Mouse (Mus musculus): ENCODE data around the gene Ddx39b.
"Not testable (repeated sequence)": the region's sequence is repeated elsewhere in the genome, so short reads cannot be mapped to it uniquely, and the experiment has no call there.

Gene Ddx39b

GRCm38 (mm10) chr17:35261651-35262050, 20.1 kb downstream of the Ddx39b start:
- no peak for DNase-seq (ENCODE audit: low spot score in 2 of 2)

DNA sequence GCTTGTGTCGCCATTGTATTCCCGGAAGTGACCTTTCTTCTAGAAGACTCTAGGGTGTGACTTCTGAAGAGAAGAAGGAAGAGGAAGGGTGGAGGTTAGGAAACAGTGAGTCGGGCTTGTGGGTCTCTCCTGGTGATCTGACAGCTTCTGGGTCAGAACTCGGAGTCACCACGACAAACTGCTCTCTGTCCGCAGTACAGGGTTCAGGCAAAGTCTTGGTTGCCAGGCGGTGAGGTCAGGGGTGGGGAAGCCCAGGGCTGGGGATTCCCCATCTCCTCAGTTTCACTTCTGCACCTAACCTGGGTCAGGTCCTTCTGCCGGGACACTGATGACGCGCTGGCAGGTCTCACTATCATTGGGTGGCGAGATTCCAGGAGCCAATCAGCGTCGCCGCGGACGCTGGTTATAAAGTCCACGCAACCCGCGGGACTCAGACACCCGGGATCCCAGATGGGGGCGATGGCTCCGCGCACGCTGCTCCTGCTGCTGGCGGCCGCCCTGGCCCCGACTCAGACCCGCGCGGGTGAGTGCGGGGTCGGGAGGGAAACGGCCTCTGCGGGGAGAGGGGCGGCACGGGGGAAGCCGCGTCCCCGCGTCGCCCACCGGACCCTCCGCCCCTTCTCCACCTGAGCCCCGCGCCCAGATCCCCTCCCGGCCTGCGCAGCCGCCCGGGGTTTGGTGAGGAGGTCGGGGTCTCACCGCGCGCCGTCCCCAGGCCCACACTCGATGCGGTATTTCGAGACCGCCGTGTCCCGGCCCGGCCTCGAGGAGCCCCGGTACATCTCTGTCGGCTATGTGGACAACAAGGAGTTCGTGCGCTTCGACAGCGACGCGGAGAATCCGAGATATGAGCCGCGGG, 21.3 kb downstream of the Ddx39b start, which contains the start of gene H2-D1:
Gene H2-D1 (plus strand): TSS at position 67 of the 859 bp plus-strand sequence.
- DNase-seq (ENCODE audit: low spot score in 2 of 2) = peak; percentile 83 to 92

DNA sequence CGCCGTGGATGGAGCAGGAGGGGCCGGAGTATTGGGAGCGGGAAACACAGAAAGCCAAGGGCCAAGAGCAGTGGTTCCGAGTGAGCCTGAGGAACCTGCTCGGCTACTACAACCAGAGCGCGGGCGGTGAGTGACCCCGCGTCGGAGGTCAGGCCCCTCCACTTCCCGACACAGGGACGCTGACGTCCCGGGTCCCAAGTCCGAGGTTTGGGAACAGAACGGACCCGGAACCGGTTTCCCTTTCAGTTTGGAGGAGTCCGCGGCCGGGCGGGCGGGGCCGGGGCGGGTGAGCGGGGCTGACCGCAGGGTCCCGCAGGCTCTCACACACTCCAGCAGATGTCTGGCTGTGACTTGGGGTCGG, 22.0 kb downstream of the Ddx39b start:
- no peak for DNase-seq (ENCODE audit: low spot score in 2 of 2)

DNA sequence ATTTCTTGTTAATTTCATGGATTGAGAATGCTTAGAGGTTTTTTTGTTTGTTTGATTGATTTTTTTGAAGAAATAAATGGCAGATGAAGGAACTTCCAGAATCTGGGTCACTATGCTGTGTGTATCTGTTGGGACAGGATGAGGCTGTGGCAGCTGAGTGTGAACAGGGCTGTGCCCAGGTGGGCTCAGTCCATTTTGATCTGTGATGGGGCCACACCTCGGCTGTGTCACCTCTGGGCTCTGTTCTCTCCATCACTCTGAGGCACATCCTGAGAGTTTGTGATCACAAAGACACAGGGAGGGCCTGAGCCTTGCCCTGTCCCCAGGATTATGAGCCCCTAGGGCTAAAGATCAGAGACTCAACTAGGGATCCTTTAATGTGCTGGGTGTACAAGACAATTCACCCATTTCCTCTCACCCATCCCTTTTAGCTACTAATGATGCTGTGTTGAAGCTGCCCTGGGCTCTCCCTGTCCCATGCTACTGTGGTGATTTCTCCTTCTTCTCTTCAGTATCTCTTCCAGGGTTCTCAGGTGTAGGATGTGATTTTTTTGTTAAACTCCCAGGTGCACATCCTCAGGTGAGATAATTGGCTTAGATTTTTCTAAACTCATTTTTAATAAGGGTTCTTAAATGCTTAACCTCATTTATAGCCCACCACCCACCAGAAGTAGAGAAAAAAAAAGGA, 26.0 kb downstream of the Ddx39b start:
- DNase-seq (ENCODE audit: low spot score in 2 of 2) = no peak

DNA sequence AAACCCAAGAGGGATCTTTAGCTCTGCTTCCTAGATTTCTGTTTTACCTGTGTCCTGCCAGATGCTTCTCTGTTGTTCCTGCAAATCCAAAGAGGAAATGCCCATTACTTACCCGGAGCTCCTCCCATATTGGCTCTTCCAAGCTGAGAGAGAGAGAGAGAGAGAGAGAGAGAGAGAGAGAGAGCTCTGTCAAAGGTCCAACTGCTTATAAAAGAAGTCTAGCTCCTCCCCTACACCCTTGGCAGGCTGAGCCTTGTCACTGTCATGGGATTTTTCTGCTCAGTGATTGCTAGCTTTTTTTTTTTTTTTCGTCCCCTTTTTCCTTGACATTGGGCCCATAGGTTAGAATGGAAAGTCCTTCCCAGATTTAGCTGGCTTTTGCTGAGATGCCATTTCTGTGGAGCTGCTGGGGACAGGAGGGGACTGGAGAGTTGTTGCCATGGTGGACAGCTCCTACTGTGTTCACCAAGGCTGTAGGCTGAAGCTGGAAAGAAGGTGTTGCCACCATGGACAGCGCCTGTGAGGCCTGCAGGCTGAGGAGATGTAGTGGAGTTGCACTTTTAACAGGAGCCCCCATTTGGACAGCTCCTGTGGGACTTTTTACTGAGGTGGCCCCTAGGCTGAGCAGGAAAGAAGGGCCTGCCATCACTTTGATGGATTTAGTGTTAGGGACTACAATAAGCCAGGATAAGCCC, 28.3 kb downstream of the Ddx39b start:
- no peak for DNase-seq (ENCODE audit: low spot score in 2 of 2)

DNA sequence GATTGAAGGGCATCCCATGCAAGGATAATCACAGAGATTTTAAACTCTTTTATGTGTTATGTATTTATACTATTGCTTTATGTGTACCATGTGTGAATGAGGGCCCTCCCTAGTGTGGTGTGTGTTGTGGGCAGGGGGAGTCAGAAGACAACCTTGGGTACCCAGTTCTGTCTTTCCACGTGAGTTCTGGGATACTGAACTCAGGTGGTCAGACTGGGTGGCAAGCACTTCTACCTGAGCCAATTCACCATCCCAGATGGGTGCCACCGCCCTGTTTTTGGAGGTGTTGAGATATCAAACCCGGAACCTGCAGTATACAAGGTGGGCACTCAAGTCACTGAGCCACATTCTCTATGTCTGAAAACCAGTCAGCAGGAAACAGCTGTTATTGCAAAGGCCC, 30.7 kb downstream of the Ddx39b start:
- no peak for DNase-seq (ENCODE audit: low spot score in 2 of 2)

DNA sequence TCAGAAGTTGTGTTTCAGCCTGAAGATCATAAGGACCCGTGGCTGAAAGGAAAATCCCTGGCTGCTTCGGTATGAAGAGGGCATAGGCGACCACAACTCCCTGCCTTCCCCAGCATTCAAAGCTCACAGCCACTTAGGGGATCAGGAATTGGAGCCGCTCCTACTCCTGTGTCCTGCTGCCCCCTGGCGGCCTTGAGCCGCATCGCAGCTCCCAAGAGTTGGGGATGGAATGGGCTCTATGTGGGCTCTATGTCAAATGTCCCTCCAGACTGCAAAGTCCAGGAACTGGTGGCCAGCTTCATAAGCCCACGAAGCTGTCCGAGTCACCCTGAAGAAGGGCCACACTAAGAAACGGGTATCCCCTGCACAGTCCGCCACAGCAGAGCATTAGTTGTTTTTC, 33.2 kb downstream of the Ddx39b start:
- peak in 1 of 2 experiments; percentile 85 for DNase-seq (ENCODE audit: low spot score in 2 of 2)

DNA sequence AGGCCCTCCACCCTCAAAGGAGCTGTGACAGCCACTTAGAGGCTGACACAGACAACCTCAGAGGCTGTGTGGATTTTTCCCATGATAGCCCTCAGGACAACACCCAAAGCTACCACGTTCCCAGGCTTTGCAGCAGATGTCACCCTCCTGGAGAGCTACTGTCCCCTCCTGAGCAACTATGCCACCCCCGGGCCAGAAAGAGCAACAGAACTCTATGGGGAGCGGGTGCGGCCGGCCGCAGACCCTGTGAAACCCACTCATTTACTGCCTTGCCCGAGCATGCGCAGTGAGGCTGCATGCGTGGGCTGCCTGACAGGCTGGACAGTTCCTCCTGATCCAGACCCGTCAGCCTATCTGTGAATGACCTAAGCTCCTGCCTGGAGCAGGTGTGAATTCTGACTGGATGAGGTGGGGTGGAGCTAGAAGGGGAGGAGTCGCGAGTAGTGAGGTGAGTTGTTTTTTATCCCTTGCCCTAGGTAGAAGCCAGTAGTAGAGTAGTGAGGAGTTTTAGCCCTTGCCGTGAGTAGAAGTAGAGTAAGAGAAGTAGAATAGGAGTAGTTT, 34.8 kb downstream of the Ddx39b start:
- no peak for DNase-seq (ENCODE audit: low spot score in 2 of 2)

DNA sequence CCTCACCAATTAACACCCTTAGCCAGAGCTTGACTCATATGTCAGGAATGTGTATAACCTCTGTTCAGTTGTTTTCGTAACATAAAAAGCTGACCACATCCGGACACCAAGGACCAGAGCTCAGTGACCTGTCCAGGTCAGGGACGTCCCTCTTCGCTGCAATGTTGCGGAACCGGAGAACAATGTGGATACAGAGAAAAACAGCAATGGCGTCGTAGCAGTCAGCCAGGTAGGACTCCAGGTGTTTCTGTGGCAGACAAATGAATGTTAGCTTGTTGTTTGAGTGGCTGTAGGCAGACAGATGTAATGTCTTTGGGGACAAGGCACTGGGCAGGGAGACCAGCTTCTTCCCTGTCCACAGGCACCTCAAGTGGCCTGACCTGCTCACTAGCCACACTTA, 36.5 kb downstream of the Ddx39b start:
- no peak for DNase-seq (ENCODE audit: low spot score in 2 of 2)

- no peak for DNase-seq (ENCODE audit: low spot score in 2 of 2)
Observed at GRCm38 (mm10) chr17:35278957-35279688, 37.6 kb downstream of the Ddx39b start.

DNA sequence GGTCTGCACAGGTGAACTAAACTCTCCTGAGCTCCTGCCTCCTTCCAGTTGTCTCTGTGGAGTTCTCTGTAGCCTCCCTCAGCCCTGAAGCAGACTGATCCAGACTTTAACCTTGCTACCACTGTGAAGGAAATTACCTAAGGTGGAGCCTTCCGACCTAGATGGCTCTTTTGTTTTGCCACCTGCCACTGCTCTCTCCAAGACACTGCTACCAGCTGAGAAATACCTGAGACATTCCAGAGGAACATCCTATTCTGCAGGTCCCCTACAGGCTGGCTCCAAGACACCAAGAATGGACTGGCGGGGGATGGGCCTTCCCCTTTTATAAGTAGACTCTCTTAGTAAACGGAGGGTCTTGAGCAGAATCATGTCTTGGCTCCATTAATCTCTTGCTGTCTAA, 38.7 kb downstream of the Ddx39b start:
- no peak for DNase-seq (ENCODE audit: low spot score in 2 of 2)

DNA sequence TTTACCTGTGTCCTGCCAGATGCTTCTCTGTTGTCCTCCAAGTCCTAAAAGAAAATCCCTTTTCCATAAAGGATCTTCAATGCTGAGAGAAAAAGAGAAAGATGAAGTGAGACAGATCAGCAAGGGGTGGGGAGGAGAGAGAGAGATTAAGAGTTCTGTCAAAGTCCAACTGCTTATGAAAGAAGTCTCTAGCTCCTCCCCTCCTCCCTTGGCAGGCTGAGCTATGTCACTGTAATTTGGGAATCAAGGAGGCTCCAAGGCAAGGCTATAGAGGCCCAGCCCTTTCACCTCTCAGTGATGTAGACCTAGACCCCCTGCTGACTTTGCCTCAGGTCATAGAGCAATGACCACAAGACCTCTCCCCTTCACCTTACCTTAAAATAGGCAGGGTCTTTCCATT, 43.9 kb downstream of the Ddx39b start:
- no peak for DNase-seq (ENCODE audit: low spot score in 2 of 2)

- DNase-seq (ENCODE audit: low spot score in 2 of 2) = peak; percentile 20 to 59
Observed at GRCm38 (mm10) chr17:35295796-35296195, 54.2 kb downstream of the Ddx39b start.

DNA sequence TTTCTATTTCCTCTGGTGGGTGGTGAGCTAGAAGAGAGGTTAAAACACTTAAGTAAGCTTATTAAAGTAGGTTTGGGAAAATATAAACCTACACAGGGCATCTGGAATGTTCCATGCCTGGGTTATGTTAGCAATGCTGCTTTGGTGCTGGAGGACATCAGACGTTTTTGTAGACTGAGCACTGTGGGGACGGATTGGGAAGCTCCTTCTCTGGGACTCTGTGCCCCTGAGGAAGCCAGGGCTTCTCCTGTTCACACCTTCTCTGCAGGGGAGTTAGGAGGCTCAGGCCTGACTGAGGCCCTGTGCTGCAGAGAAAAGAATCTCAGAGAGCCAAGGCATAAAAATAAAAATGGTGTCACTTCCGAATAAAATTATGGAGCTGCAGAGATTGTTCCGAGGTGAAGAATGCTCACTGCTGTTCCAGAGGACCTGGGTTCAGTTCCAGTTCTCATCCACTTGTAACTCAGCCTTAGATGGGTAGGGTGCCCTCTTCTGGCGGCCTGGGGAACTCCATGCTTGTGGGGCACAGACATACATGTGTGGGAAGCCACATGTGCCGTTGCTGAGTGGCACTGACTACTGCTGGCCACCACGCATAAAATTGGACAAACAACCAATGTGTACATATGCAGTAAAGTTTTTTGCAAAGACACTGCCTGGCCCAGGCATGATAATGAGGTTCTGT, 58.9 kb downstream of the Ddx39b start:
- DNase-seq (ENCODE audit: low spot score in 2 of 2) = not testable (repeated sequence)

DNA sequence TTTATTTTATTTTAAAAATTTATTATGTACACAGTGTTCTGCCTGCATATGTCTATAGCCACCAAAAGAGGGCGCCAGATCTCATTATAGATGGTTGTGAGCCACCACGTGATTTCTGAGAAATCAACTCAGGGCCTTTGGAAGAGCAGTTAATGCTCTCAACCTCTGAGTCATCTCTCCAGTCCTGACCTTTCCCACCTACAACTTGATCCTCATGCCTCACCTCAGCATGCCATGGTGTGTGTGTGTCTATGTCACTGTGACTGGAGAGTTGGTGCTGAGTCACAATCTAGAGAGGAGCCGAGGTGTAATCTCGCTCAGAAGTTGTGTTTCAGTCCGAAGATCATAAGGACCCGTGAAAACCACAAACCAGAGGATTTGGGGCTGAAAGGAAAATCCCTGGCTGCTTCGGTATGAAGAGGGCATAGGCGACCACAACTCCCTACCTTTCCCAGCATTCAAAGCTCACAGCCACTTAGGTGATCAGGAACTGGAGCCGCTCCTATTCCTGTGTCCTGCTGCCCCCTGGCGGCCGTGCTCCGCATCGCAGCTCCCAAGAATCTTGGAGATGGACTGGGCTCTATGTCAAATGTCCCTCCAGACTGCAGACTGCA, 60.2 kb downstream of the Ddx39b start:
- peak; percentile 51 to 88 for DNase-seq (ENCODE audit: low spot score in 2 of 2)

DNA sequence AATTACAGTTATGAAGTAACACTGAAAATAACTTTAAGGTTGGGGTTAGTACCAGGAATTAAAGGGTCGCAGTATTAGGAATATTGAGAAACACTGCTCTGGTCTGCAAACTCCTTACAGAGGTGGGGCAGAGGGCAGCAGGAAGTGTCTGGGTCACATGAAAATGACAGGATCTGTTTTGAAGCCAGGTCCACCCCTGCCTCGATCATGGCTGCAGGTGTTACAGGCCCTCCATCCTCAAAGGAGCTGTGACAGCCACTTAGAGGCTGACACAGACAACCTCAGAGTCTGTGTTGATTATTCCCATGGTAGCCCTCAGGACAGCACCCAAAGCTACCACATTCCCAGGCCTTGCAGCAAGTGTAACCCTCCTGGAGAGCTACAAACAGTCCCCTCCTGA, 61.7 kb downstream of the Ddx39b start:
- no peak for DNase-seq (ENCODE audit: low spot score in 2 of 2)
